In the genomic region with DNA sequence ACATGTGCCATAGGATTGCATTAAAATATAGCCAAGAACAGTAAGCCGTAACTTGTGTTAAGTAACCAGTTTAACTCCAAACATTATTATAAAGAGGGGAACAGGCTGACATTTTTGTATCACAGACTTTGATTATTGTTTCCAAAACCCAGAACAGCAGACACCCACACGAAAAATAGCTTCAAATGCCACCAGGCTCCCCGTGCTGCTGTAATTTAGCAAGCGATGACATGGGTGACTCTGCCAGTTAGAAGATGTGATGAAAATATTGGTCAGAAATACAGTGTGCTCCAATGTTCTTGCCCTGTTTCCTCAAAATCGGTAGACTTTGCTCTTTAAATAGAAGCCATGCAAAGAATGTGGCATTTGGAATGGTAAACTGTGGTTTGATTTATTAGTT, we compare ENCODE assay signal across 20 mouse cellular contexts.
DNase-seq lines count a peak whose midpoint lies in the region; ATAC-seq and TF ChIP-seq lines count a peak whose summit lies in the region.
"Had no signal": no experiment of that assay in that cellular context is flagged by ENCODE, and none has a peak within 500 bp of the region (broad histone marks: within the 10 kb centered on the region; RNA-seq: fewer than 3 reads in every experiment).

No protein-coding gene starts in this region.

- no peaks in the 10 kb centered on the region for H3K27me3 ChIP-seq in liver, adult 2 months (ENCODE audit: control insufficient read depth, insufficient read depth, low read length)
- H3K27me3 ChIP-seq in liver, embryonic 11.5 days (replicated peaks; ENCODE audit: control insufficient read depth, insufficient read depth, low read length), result no peaks in the 10 kb centered on the region
- no peaks in the 10 kb centered on the region for H3K27me3 ChIP-seq in kidney, embryonic 15.5 days
- H3K27me3 ChIP-seq: heart, embryonic 13.5 days; hindbrain, embryonic 13.5 days had no signal

- no peak overlapping the region for H3K9ac ChIP-seq in liver, adult 2 months (ENCODE audit: low read depth, low read length)
- no peak overlapping the region for H3K9ac ChIP-seq in liver, embryonic 11.5 days (ENCODE audit: low read depth, low read length)
- H3K9ac ChIP-seq in kidney, embryonic 15.5 days, result no peak overlapping the region
- H3K9ac ChIP-seq: embryonic facial prominence, embryonic 13.5 days; heart, embryonic 13.5 days; hindbrain, embryonic 13.5 days had no signal

- H3K79me2 ChIP-seq in liver, adult 2 months (ENCODE audit: control insufficient read depth, insufficient read depth, low read length), result peaks cover 10% of the 10 kb centered on the region; the same call in 1 of the 2 replicates

- no peak for TF ChIP-seq POLR2A in liver, adult 2 months (IDR thresholded peaks at IDR 0.05; ENCODE audit: extremely low read depth, insufficient read depth, low read length)
- no peak for TF ChIP-seq POLR2A in embryonic fibroblast, embryonic 13.5 days (IDR thresholded peaks at IDR 0.05; ENCODE audit: low read depth, low read length)

- DNase-seq in liver, adult 2 months (ENCODE audit: extremely low read depth, low read depth, low spot score), result peak; percentile 71
- no peak for DNase-seq in liver, embryonic 11.5 days (ENCODE audit: low spot score)
- peak; percentile 44 for DNase-seq in layer of hippocampus, adult 9-10 months (ENCODE audit: low spot score)
- DNase-seq in gastrocnemius, postnatal 25 days, result no peak
- DNase-seq in natural killer cell, adult 2 months (ENCODE audit: low spot score in 2 of 2), result no peak
- DNase-seq: adrenal gland, postnatal 14 days; cerebellum, adult 18-20 months; cerebellum, adult 9-11 months; cerebellum, postnatal 36 days; gastrocnemius, adult 2 months; gastrocnemius, postnatal 36 days; heart, adult 11 months; heart, postnatal 10 days had no signal

- no peak overlapping the region for H3K27ac ChIP-seq in liver, adult 2 months (replicated peaks; ENCODE audit: insufficient read depth, low read depth, low read length)
- no peak overlapping the region for H3K27ac ChIP-seq in liver, embryonic 11.5 days (ENCODE audit: low read depth, low read length)
- 0 out of 2 replicates have a peak overlapping the region, but pooled peaks have one; percentile 5 for H3K27ac ChIP-seq in embryonic fibroblast, embryonic 13.5 days (ENCODE audit: insufficient read depth, low read length)
- no peak overlapping the region for H3K27ac ChIP-seq in kidney, embryonic 15.5 days
- H3K27ac ChIP-seq: embryonic facial prominence, embryonic 13.5 days; forebrain, embryonic 10.5 days; gastrocnemius, adult 2 months; heart, embryonic 13.5 days; hindbrain, embryonic 13.5 days had no signal

- H3K4me2 ChIP-seq in liver, embryonic 11.5 days, result no peak overlapping the region
- no peak overlapping the region for H3K4me2 ChIP-seq in kidney, embryonic 15.5 days
- H3K4me2 ChIP-seq: embryonic facial prominence, embryonic 13.5 days; heart, embryonic 13.5 days; hindbrain, embryonic 13.5 days had no signal

- H3K4me3 ChIP-seq in liver, adult 2 months (ENCODE audit: insufficient read depth, low read depth, low read length), result no peak overlapping the region
- H3K4me3 ChIP-seq in liver, embryonic 11.5 days (ENCODE audit: low read depth, low read length), result no peak overlapping the region
- no peak overlapping the region for H3K4me3 ChIP-seq in embryonic fibroblast, embryonic 13.5 days (ENCODE audit: insufficient read depth, low read length)
- no peak overlapping the region for H3K4me3 ChIP-seq in kidney, embryonic 15.5 days (replicated peaks)
- H3K4me3 ChIP-seq: embryonic facial prominence, embryonic 13.5 days; forebrain, embryonic 10.5 days; gastrocnemius, adult 2 months; heart, embryonic 13.5 days; hindbrain, embryonic 13.5 days had no signal

- no peak for ATAC-seq in liver, embryonic 11.5 days (replicated peaks; ENCODE audit: low FRiP score)
- no peak for ATAC-seq in kidney, embryonic 15.5 days (replicated peaks; ENCODE audit: low FRiP score)
- ATAC-seq: forebrain, embryonic 14.5 days had no signal

- H3K4me1 ChIP-seq in liver, adult 2 months (ENCODE audit: control insufficient read depth, insufficient read depth, low read length), result peaks cover 11% of the 10 kb centered on the region; the same call in 1 of the 2 replicates
- H3K4me1 ChIP-seq in liver, embryonic 11.5 days (replicated peaks; ENCODE audit: control insufficient read depth, insufficient read depth, low read length), result no peaks in the 10 kb centered on the region
- no peaks in the 10 kb centered on the region; the same call in 1 of the 2 replicates for H3K4me1 ChIP-seq in embryonic fibroblast, embryonic 13.5 days (ENCODE audit: control insufficient read depth, insufficient read depth, low read length)
- no peaks in the 10 kb centered on the region for H3K4me1 ChIP-seq in kidney, embryonic 15.5 days
- H3K4me1 ChIP-seq: forebrain, embryonic 10.5 days; hindbrain, embryonic 13.5 days had no signal

- no peak for TF ChIP-seq CTCF in liver, adult 2 months (IDR thresholded peaks at IDR 0.05; ENCODE audit: low read depth, low read length)
- TF ChIP-seq CTCF in embryonic fibroblast, embryonic 13.5 days (IDR thresholded peaks at IDR 0.05; ENCODE audit: borderline replicate concordance, insufficient read depth, low read length), result no peak

- H3K9me3 ChIP-seq in liver, embryonic 11.5 days (ENCODE audit: control insufficient read depth, low read length), result no peaks in the 10 kb centered on the region
- no peaks in the 10 kb centered on the region for H3K9me3 ChIP-seq in kidney, embryonic 15.5 days (replicated peaks)
- H3K9me3 ChIP-seq: embryonic facial prominence, embryonic 13.5 days; forebrain, embryonic 10.5 days; heart, embryonic 13.5 days; hindbrain, embryonic 13.5 days had no signal

- 38% methylated on average over 5 of the region's 5 CpGs for WGBS in liver, adult 2 months
- 67% methylated on average over 5 of the region's 5 CpGs for WGBS in liver, embryonic 11.5 days
- 61% methylated on average over 5 of the region's 5 CpGs for WGBS in kidney, embryonic 15.5 days

- no peaks in the 10 kb centered on the region; the same call in 1 of the 2 replicates for H3K36me3 ChIP-seq in liver, adult 2 months (ENCODE audit: control insufficient read depth, insufficient read depth, low read length)
- H3K36me3 ChIP-seq in liver, embryonic 11.5 days (ENCODE audit: control insufficient read depth, insufficient read depth, low read length), result no peaks in the 10 kb centered on the region
- no peaks in the 10 kb centered on the region for H3K36me3 ChIP-seq in kidney, embryonic 15.5 days
- H3K36me3 ChIP-seq: embryonic facial prominence, embryonic 13.5 days; forebrain, embryonic 10.5 days; hindbrain, embryonic 13.5 days had no signal

Comparison
In these comparisons a context has a peak if more than half of its experiments do, and no peak if none do; other contexts are left out.
1. DNase-seq: peak in liver, adult 2 months (single experiment) and layer of hippocampus, adult 9-10 months (single experiment); none in liver, embryonic 11.5 days (single experiment), gastrocnemius, postnatal 25 days (single experiment) and natural killer cell, adult 2 months (0 of 2).